Mouse (Mus musculus) liver, adult 2 months (tissue): ENCODE measurements around the gene Syn3. TPM values are rescaled to one million over a fixed set of nuclear protein-coding genes. Genes with fewer than 3 reads are reported as not detected.

Experiments used
- DNase-seq: peaks from one replicate; pipeline ENCODE4 v3.0.0-alpha.2; 2011; ENCODE audit warnings: low read depth, low spot score; ENCODE audit errors: extremely low read depth
- H3K27ac ChIP-seq: fragments of 200-500 bp; replicated peaks from 2 replicates; pipeline ENCODE4 v1.5.1; 2012; ENCODE audit warnings: low read depth, mild to moderate bottlenecking, control low read depth, inconsistent platforms, low read length; ENCODE audit not compliant: insufficient read depth
- H3K27me3 ChIP-seq: fragments of 200-500 bp; 2 replicates; pipeline ENCODE4 v1.6.1; 2012; ENCODE audit warnings: mild to moderate bottlenecking, moderate library complexity, low read length, inconsistent platforms; ENCODE audit not compliant: control insufficient read depth, insufficient read depth
- H3K36me3 ChIP-seq: fragments of 200-500 bp; 2 replicates; pipeline ENCODE4 v1.6.1; 2012; ENCODE audit warnings: low read length, inconsistent platforms; ENCODE audit not compliant: control insufficient read depth, insufficient read depth
- H3K4me1 ChIP-seq: fragments of 200-500 bp; 2 replicates; pipeline ENCODE4 v1.6.1; 2011; ENCODE audit warnings: low read length; ENCODE audit not compliant: control insufficient read depth, insufficient read depth
- H3K4me3 ChIP-seq: fragments of 200-500 bp; 2 replicates; pipeline ENCODE4 v1.5.1; 2011; ENCODE audit warnings: low read depth, mild to moderate bottlenecking, control low read depth, low read length, moderate library complexity; ENCODE audit not compliant: insufficient read depth
- H3K79me2 ChIP-seq: fragments of 200-500 bp; 2 replicates; pipeline ENCODE4 v1.6.1; 2012; ENCODE audit warnings: inconsistent platforms, mild to moderate bottlenecking, low read length, moderate library complexity; ENCODE audit not compliant: control insufficient read depth, insufficient read depth
- H3K9ac ChIP-seq: fragments of 200-500 bp; 2 replicates; pipeline ENCODE4 v1.6.1; 2012; ENCODE audit warnings: low read depth, mild to moderate bottlenecking, control low read depth, inconsistent platforms, low read length
- CTCF ChIP-seq: fragments of 200-500 bp; IDR thresholded peaks from 2 replicates; pipeline ENCODE4 v1.5.1; 2011; ENCODE audit warnings: low read depth, low read length, control low read depth
- POLR2A ChIP-seq: fragments of 200-500 bp; IDR thresholded peaks from 2 replicates; pipeline ENCODE4 v1.6.1; 2011; ENCODE audit warnings: low read length, control low read depth; ENCODE audit not compliant: insufficient read depth; ENCODE audit errors: extremely low read depth
- WGBS: fragments of 180-500 bp; shearing (Covaris S2); methylation state at CpG from one replicate; pipeline ENCODE4 v1.1.7; 2018; 5-methylcytosine and 5-hydroxymethylcytosine counted together
- polyA plus RNA-seq: library from polyadenylated mRNA; depleted of rRNA; stranded (reverse); fragments of >200 nt; gene quantifications from 2 replicates; pipeline ENCODE4 v1.2.3, GENCODE M21; 2012
- total RNA-seq: library from RNA; depleted of rRNA; stranded (reverse); fragments of >200 nt; gene quantifications from 2 replicates; pipeline ENCODE4 v1.2.3, GENCODE M21; 2014

Gene Syn3
- total and polyA plus RNA-seq, 2 experiments, result 0.81 to 0.83 TPM

- Histone ChIP-seq H3K79me2 (no peaks in the 10 kb centered on the region), H3K27me3 (no peaks in the 10 kb centered on the region), H3K27ac (no peak overlapping the region), H3K4me1 (no peaks in the 10 kb centered on the region), H3K4me3 (no peak overlapping the region), H3K9ac (no peak overlapping the region), H3K36me3 (no peaks in the 10 kb centered on the region)
- WGBS, result 81% methylated on average over 8 of the region's 8 CpGs
- TF ChIP-seq POLR2A, result no peak
- no peak for TF ChIP-seq CTCF
- DNase-seq, result peak; percentile 3
Observed at GRCm38 (mm10) chr10:86290109-86290771, 208.5 kb downstream of the Syn3 start.

- DNase-seq, result peak; percentile 82
- H3K27ac ChIP-seq, result no peak overlapping the region
- WGBS, result 32% methylated on average over 7 of the region's 7 CpGs
- no peaks in the 10 kb centered on the region for H3K36me3 ChIP-seq
- no peak for TF ChIP-seq CTCF
- no peak for TF ChIP-seq POLR2A
- H3K4me3 ChIP-seq, result no peak overlapping the region
- no peaks in the 10 kb centered on the region for H3K4me1 ChIP-seq
- H3K79me2 ChIP-seq, result no peaks in the 10 kb centered on the region
- H3K9ac ChIP-seq, result no peak overlapping the region
- no peaks in the 10 kb centered on the region for H3K27me3 ChIP-seq
Observed at GRCm38 (mm10) chr10:86286508-86286907, 212.2 kb downstream of the Syn3 start.

- Histone ChIP-seq H3K4me1 (no peaks in the 10 kb centered on the region; the same call in 1 of the 2 replicates), H3K27ac (no peak overlapping the region), H3K36me3 (no peaks in the 10 kb centered on the region), H3K9ac (no peak overlapping the region), H3K4me3 (no peak overlapping the region), H3K27me3 (no peaks in the 10 kb centered on the region), H3K79me2 (no peaks in the 10 kb centered on the region)
- WGBS, result 87% methylated on average over 8 of the region's 8 CpGs
- no peak for DNase-seq
- TF ChIP-seq POLR2A, result no peak
- TF ChIP-seq CTCF, result no peak
Observed at GRCm38 (mm10) chr10:86281238-86281637, 217.5 kb downstream of the Syn3 start.

- Histone ChIP-seq H3K36me3 (no peaks in the 10 kb centered on the region), H3K9ac (no peak overlapping the region), H3K27me3 (no peaks in the 10 kb centered on the region), H3K27ac (no peak overlapping the region), H3K4me3 (no peak overlapping the region), H3K4me1 (no peaks in the 10 kb centered on the region; the same call in 1 of the 2 replicates), H3K79me2 (no peaks in the 10 kb centered on the region)
- 91% methylated on average over 7 of the region's 7 CpGs for WGBS
- no peak for DNase-seq
- TF ChIP-seq POLR2A (no peak), CTCF (no peak)
Observed at GRCm38 (mm10) chr10:86279579-86280168, 219.0 kb downstream of the Syn3 start.

- H3K9ac ChIP-seq, result no peak overlapping the region
- no peak overlapping the region for H3K4me3 ChIP-seq
- no peaks in the 10 kb centered on the region for H3K36me3 ChIP-seq
- H3K27ac ChIP-seq, result no peak overlapping the region
- 93% methylated on average over 2 of the region's 2 CpGs for WGBS
- no peak for TF ChIP-seq CTCF
- no peak for TF ChIP-seq POLR2A
- no peak for DNase-seq
- H3K79me2 ChIP-seq, result no peaks in the 10 kb centered on the region
- H3K27me3 ChIP-seq, result no peaks in the 10 kb centered on the region
- H3K4me1 ChIP-seq, result no peaks in the 10 kb centered on the region; the same call in 1 of the 2 replicates
Observed at GRCm38 (mm10) chr10:86278481-86278880, 220.2 kb downstream of the Syn3 start.

- Histone ChIP-seq H3K79me2 (no peaks in the 10 kb centered on the region), H3K4me3 (no peak overlapping the region), H3K4me1 (peaks cover 2% of the 10 kb centered on the region; the same call in 1 of the 2 replicates), H3K27ac (no peak overlapping the region), H3K36me3 (no peaks in the 10 kb centered on the region), H3K9ac (no peak overlapping the region), H3K27me3 (no peaks in the 10 kb centered on the region)
- no peak for DNase-seq
- no peak for TF ChIP-seq CTCF
- no peak for TF ChIP-seq POLR2A
- 86% methylated on average over 5 of the region's 5 CpGs for WGBS
Observed at GRCm38 (mm10) chr10:86277327-86277726, 221.4 kb downstream of the Syn3 start.
